Mouse (Mus musculus): ENCODE results near the gene Sertad2.

DNA sequence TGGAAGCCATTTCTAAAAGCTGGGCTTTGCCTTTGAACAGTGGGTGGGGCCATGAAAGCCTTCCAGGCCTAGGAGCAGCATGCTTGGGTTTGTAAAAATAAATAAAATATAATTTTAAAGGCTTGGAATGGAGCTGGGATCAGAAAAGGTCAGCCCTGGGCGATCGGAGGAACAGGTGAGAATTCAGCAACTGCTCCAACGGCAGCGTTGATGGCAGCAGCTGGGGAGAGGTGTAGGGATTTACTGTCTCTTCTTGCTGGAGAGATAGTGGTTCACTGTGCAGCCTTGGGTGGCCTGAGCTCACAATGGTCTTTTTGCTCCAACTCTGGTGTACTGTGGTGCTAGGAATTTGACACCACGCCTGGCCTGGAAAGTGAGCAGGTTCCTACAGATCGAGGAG is 29.5 kb upstream of the Sertad2 start:
- no peak for TF ChIP-seq SIN3A (IDR thresholded peaks at IDR 0.05; ENCODE audit: low read length)
- TF ChIP-seq CTCF (conservative IDR thresholded peaks at IDR 0.05 in 1 of 2, IDR thresholded peaks at IDR 0.05 in 1 of 2; ENCODE audit: low read depth in 2 of 2, low read length in 2 of 2) = no peak
- TF ChIP-seq POLR2A (IDR thresholded peaks at IDR 0.05; ENCODE audit: low read depth, low read length) = no peak
- no peak for TF ChIP-seq MAX (IDR thresholded peaks at IDR 0.05; ENCODE audit: low read length)
